Mouse (Mus musculus) liver, embryonic 11.5 days (tissue): ENCODE measurements around the gene Anxa7. TPM values are rescaled to one million over a fixed set of nuclear protein-coding genes. Genes with fewer than 3 reads are reported as not detected.

ENCODE experiments used
- ATAC-seq: fragments of 200-750 bp; cut with Nextera tagmentation; replicated peaks from 2 replicates; pipeline ENCODE4 v1.8.0; 2017; ENCODE audit warnings: moderate number of reproducible peaks, mild to moderate bottlenecking, moderate TSS enrichment, moderate library complexity; ENCODE audit not compliant: low FRiP score
- DNase-seq: peaks from one replicate; pipeline ENCODE4 v3.0.0-alpha.2; 2017; ENCODE audit warnings: low spot score
- H3K27ac ChIP-seq: fragments of 300-500 bp; sonication (generic); 2 replicates; pipeline ENCODE4 v1.5.1; 2014; ENCODE audit warnings: mild to moderate bottlenecking, low read depth, low read length, control low read depth
- H3K27me3 ChIP-seq: fragments of 300-500 bp; sonication (generic); replicated peaks from 2 replicates; pipeline ENCODE4 v1.6.1; 2014; ENCODE audit warnings: low read length, mixed read lengths; ENCODE audit not compliant: control insufficient read depth, insufficient read depth
- H3K36me3 ChIP-seq: fragments of 300-500 bp; sonication (generic); 2 replicates; pipeline ENCODE4 v1.6.1; 2014; ENCODE audit warnings: mild to moderate bottlenecking, low read length, moderate library complexity, mixed read lengths; ENCODE audit not compliant: control insufficient read depth, insufficient read depth
- H3K4me1 ChIP-seq: fragments of 300-500 bp; sonication (generic); replicated peaks from 2 replicates; pipeline ENCODE4 v1.6.1; 2014; ENCODE audit warnings: low read length, mixed read lengths; ENCODE audit not compliant: control insufficient read depth, insufficient read depth
- H3K4me2 ChIP-seq: fragments of 300-500 bp; sonication (generic); 2 replicates; pipeline ENCODE4 v1.6.1; 2014; ENCODE audit warnings: mild to moderate bottlenecking, control low read depth, moderate library complexity
- H3K4me3 ChIP-seq: fragments of 300-500 bp; sonication (generic); 2 replicates; pipeline ENCODE4 v1.5.1; 2014; ENCODE audit warnings: low read depth, low read length, control low read depth
- H3K9ac ChIP-seq: fragments of 300-500 bp; sonication (generic); 2 replicates; pipeline ENCODE4 v1.6.1; 2014; ENCODE audit warnings: low read depth, low read length, control low read depth
- H3K9me3 ChIP-seq: fragments of 300-500 bp; sonication (generic); 2 replicates; pipeline ENCODE4 v1.6.1; 2016; ENCODE audit warnings: low read length, inconsistent platforms, mixed read lengths; ENCODE audit not compliant: control insufficient read depth
- WGBS: fragments of 180-500 bp; shearing (Covaris S2); extraction: QIAGEN DNeasy Blood & Tissue Kit; methylation state at CpG from one replicate; pipeline ENCODE4 v1.1.7; 2014; 5-methylcytosine and 5-hydroxymethylcytosine counted together
- polyA plus RNA-seq: library from polyadenylated mRNA; unstranded; fragments of >200 nt; fragmentation: Nextera tagmentation; extraction: Ambion mirVana; gene quantifications from 2 replicates; pipeline ENCODE4 v1.2.1, GENCODE M21; 2014

Anxa7 gene
- polyA plus RNA-seq, 1 experiment from 2014 or later = 52.8 TPM

GRCm38 (mm10) chr14:20452929-20453328 is 27.0 kb downstream of the Anxa7 start:
- Histone ChIP-seq H3K4me3 (no peak overlapping the region), H3K27ac (no peak overlapping the region), H3K4me2 (no peak overlapping the region), H3K4me1 (peaks cover 8% of the 10 kb centered on the region; the same call in 1 of the 2 replicates), H3K36me3 (peaks cover 12% of the 10 kb centered on the region), H3K27me3 (no peaks in the 10 kb centered on the region), H3K9me3 (no peaks in the 10 kb centered on the region), H3K9ac (no peak overlapping the region)
- DNase-seq = no peak
- 92% methylated on average over 5 of the region's 5 CpGs for WGBS
- no peak for ATAC-seq

- Histone ChIP-seq H3K9me3 (no peaks in the 10 kb centered on the region), H3K9ac (peak within 1 kb of the TSS; percentile 60), H3K27me3 (no peaks in the 10 kb centered on the region), H3K4me1 (peaks cover 8% of the 10 kb centered on the region; the same call in 1 of the 2 replicates), H3K4me3 (peak within 1 kb of the TSS; percentile 53), H3K4me2 (peak within 1 kb of the TSS; percentile 92), H3K27ac (no peak within 1 kb of the TSS), H3K36me3 (peaks cover 12% of the 10 kb centered on the region)
- DNase-seq (peak; percentile 63), ATAC-seq (peak; percentile 79)
- WGBS = 4% methylated on average over 15 of the region's 15 CpGs
These were observed 28.1 kb downstream of the Anxa7 start, which contains the start of gene Cfap70 for GRCm38 (mm10) chr14:20451765-20452331. Cfap70 (minus strand) TSS chr14:20452226.

- Histone ChIP-seq H3K4me2 (peak overlapping the region; percentile 92), H3K4me1 (peaks cover 8% of the 10 kb centered on the region; the same call in 1 of the 2 replicates), H3K27ac (no peak overlapping the region), H3K4me3 (peak overlapping the region; percentile 53), H3K9me3 (no peaks in the 10 kb centered on the region), H3K27me3 (no peaks in the 10 kb centered on the region), H3K36me3 (peaks cover 8% of the 10 kb centered on the region), H3K9ac (peak overlapping the region; percentile 60; the same call in 1 of the 2 replicates)
- WGBS = 18% methylated on average over 2 of the region's 2 CpGs
- ATAC-seq (no peak), DNase-seq (no peak)
These were observed 28.6 kb downstream of the Anxa7 start for GRCm38 (mm10) chr14:20451302-20451701.

GRCm38 (mm10) chr14:20447209-20447608 is 32.7 kb downstream of the Anxa7 start:
- Histone ChIP-seq H3K4me3 (no peak overlapping the region), H3K36me3 (no peaks in the 10 kb centered on the region), H3K4me2 (no peak overlapping the region), H3K4me1 (peaks cover 8% of the 10 kb centered on the region; the same call in 1 of the 2 replicates), H3K9ac (no peak overlapping the region), H3K9me3 (no peaks in the 10 kb centered on the region), H3K27ac (no peak overlapping the region), H3K27me3 (no peaks in the 10 kb centered on the region)
- DNase-seq (no peak), ATAC-seq (no peak)
- 64% methylated on average over 12 of the region's 12 CpGs for WGBS

GRCm38 (mm10) chr14:20442252-20442651 is 37.7 kb downstream of the Anxa7 start:
- Histone ChIP-seq H3K27me3 (no peaks in the 10 kb centered on the region), H3K4me3 (no peak overlapping the region), H3K9ac (no peak overlapping the region), H3K4me1 (no peaks in the 10 kb centered on the region), H3K27ac (no peak overlapping the region), H3K36me3 (no peaks in the 10 kb centered on the region), H3K4me2 (no peak overlapping the region), H3K9me3 (no peaks in the 10 kb centered on the region)
- DNase-seq (no peak), ATAC-seq (no peak)
- 74% methylated on average over 17 of the region's 17 CpGs for WGBS

- Histone ChIP-seq H3K4me1 (no peaks in the 10 kb centered on the region), H3K4me3 (no peak overlapping the region), H3K27me3 (no peaks in the 10 kb centered on the region), H3K27ac (no peak overlapping the region), H3K9ac (no peak overlapping the region), H3K9me3 (no peaks in the 10 kb centered on the region), H3K36me3 (no peaks in the 10 kb centered on the region), H3K4me2 (no peak overlapping the region)
- DNase-seq = no peak
- ATAC-seq = no peak
- WGBS = 54% methylated on average over 6 of the region's 6 CpGs
These were observed 43.0 kb downstream of the Anxa7 start for GRCm38 (mm10) chr14:20436976-20437375.

GRCm38 (mm10) chr14:20432420-20432819 is 47.5 kb downstream of the Anxa7 start:
- no peak for ATAC-seq
- WGBS = 81% methylated on average over 4 of the region's 4 CpGs

GRCm38 (mm10) chr14:20431726-20432125 is 48.2 kb downstream of the Anxa7 start:
- Histone ChIP-seq H3K36me3 (no peaks in the 10 kb centered on the region), H3K27me3 (no peaks in the 10 kb centered on the region), H3K9me3 (no peaks in the 10 kb centered on the region), H3K27ac (no peak overlapping the region), H3K4me3 (no peak overlapping the region), H3K9ac (no peak overlapping the region), H3K4me1 (no peaks in the 10 kb centered on the region), H3K4me2 (no peak overlapping the region)
- WGBS = 69% methylated on average over 6 of the region's 6 CpGs
- DNase-seq (no peak), ATAC-seq (no peak)

More at GRCm38 (mm10) chr14:20432420-20432819, 47.5 kb downstream of the Anxa7 start:
- Histone ChIP-seq H3K4me1 (no peaks in the 10 kb centered on the region), H3K9ac (no peak overlapping the region), H3K36me3 (no peaks in the 10 kb centered on the region), H3K4me2 (no peak overlapping the region), H3K4me3 (no peak overlapping the region), H3K27me3 (no peaks in the 10 kb centered on the region), H3K27ac (no peak overlapping the region), H3K9me3 (no peaks in the 10 kb centered on the region)
- DNase-seq = no peak

GRCm38 (mm10) chr14:20429833-20430232 is 50.1 kb downstream of the Anxa7 start:
- H3K4me2 ChIP-seq = no peak overlapping the region
- DNase-seq (no peak), ATAC-seq (no peak)
- H3K27ac ChIP-seq = no peak overlapping the region
- no peaks in the 10 kb centered on the region for H3K4me1 ChIP-seq
- no peaks in the 10 kb centered on the region for H3K27me3 ChIP-seq
- WGBS = 49% methylated on average over 1 of the region's 1 CpGs
- no peaks in the 10 kb centered on the region for H3K9me3 ChIP-seq
- no peak overlapping the region for H3K4me3 ChIP-seq
- no peaks in the 10 kb centered on the region for H3K36me3 ChIP-seq
- no peak overlapping the region for H3K9ac ChIP-seq
